Mouse (Mus musculus) midbrain, embryonic 14.5 days (tissue): ENCODE results near the gene Wipf2. TPM values are rescaled to one million over a fixed set of nuclear protein-coding genes. Genes with fewer than 3 reads are reported as not detected.
"Not testable (repeated sequence)": the region's sequence is repeated elsewhere in the genome, so short reads cannot be mapped to it uniquely, and the experiment has no call there.

Source experiments
- ATAC-seq: fragments of 200-750 bp; cut with Nextera tagmentation; 2 replicates; pipeline ENCODE4 v1.8.0; 2017; ENCODE audit warnings: moderate number of reproducible peaks, moderate library complexity; ENCODE audit not compliant: low FRiP score, low TSS enrichment
- DNase-seq: peaks from one replicate; pipeline ENCODE4 v3.0.0-alpha.2; 2015
- H3K27ac ChIP-seq: fragments of 300-500 bp; sonication (generic); replicated peaks from 2 replicates; pipeline ENCODE4 v1.5.1; 2014; ENCODE audit warnings: mild to moderate bottlenecking, low read depth, low read length, moderate library complexity
- H3K27me3 ChIP-seq: fragments of 300-500 bp; sonication (generic); 2 replicates; pipeline ENCODE4 v1.6.1; 2014; ENCODE audit warnings: low read length, control low read depth, mixed read lengths; ENCODE audit not compliant: control insufficient read depth, insufficient read depth
- H3K36me3 ChIP-seq: fragments of 300-500 bp; sonication (generic); 2 replicates; pipeline ENCODE4 v1.6.1; 2014; ENCODE audit warnings: low read length, control low read depth; ENCODE audit not compliant: control insufficient read depth, insufficient read depth
- H3K4me1 ChIP-seq: fragments of 300-500 bp; sonication (generic); 2 replicates; pipeline ENCODE4 v1.6.1; 2014; ENCODE audit warnings: mild to moderate bottlenecking, antibody characterized with exemption, low read length, control low read depth; ENCODE audit not compliant: control insufficient read depth, insufficient read depth
- H3K4me2 ChIP-seq: fragments of 300-500 bp; sonication (generic); 2 replicates; pipeline ENCODE4 v1.6.1; 2014; ENCODE audit warnings: mild to moderate bottlenecking, low read length, moderate library complexity
- H3K4me3 ChIP-seq: fragments of 300-500 bp; sonication (generic); replicated peaks from 2 replicates; pipeline ENCODE4 v1.5.1; 2014; ENCODE audit warnings: low read depth, low read length
- H3K9ac ChIP-seq: fragments of 300-500 bp; sonication (generic); replicated peaks from 2 replicates; pipeline ENCODE4 v1.6.1; 2014; ENCODE audit warnings: mild to moderate bottlenecking, low read length, moderate library complexity
- H3K9me3 ChIP-seq: fragments of 300-500 bp; sonication (generic); 2 replicates; pipeline ENCODE4 v1.6.1; 2016; ENCODE audit warnings: low read length, control low read depth, mixed read lengths; ENCODE audit not compliant: control insufficient read depth
- WGBS: fragments of 180-500 bp; shearing (Covaris S2); extraction: QIAGEN DNeasy Blood & Tissue Kit; methylation state at CpG from one replicate; pipeline ENCODE4 v1.1.7; 2014; 5-methylcytosine and 5-hydroxymethylcytosine counted together
- polyA plus RNA-seq: library from polyadenylated mRNA; unstranded; fragments of >200 nt; fragmentation: Nextera tagmentation; extraction: Ambion mirVana; gene quantifications from 2 replicates; pipeline ENCODE4 v1.2.1, GENCODE M21; 2014

Gene Wipf2
- 5.4 and 6.1 TPM in 2 replicates for polyA plus RNA-seq

DNA sequence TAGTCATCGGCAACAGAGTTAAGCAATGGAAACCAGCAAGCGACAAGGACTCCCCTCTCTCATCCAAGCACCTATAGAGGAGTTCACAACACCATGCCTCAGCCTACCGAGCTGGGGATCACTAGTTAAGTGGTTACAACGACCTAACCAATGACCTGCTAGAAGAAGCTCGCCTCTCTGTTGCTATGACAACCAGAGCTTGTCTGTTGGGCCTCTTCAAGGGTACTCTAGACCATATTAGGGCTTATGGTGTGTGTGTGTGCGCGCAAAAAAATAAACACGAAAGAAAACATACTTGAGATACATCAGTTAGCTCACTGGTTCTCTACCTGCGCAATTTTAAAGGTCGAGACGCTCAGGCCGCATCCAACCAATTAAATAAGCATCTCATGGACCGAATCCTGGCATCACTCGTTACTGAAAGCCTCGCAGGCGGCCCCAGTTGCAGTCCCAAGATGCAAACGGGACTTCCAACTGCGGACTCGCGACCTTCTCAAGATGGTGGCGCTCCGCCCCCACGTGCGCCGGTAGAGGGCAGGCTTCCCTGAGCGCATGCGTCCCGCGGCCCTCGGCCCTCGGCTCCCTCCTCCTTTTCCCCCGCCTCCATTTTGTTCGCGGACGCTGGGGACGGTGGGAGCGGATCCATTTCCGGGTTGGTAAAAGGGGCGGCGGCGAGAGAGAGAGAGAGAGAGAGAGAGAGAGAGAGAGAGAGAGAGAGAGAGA is at the start of gene Wipf2:
TSS of gene Wipf2 (plus strand) at position 611 of the 723 bp plus-strand sequence.
- Histone ChIP-seq H3K27me3 (0 out of 2 replicates have a peak, but pooled peaks cover 4% of the 10 kb centered on the region), H3K27ac (peak within 1 kb of the TSS; percentile 95), H3K9me3 (no peaks in the 10 kb centered on the region), H3K9ac (peak within 1 kb of the TSS; percentile 50), H3K4me1 (peaks cover 10% of the 10 kb centered on the region), H3K4me2 (peak within 1 kb of the TSS; percentile 73), H3K4me3 (peak within 1 kb of the TSS; percentile 61), H3K36me3 (peaks cover 5% of the 10 kb centered on the region; the same call in 1 of the 2 replicates)
- WGBS = 7% methylated on average over 41 of the region's 41 CpGs
- peak; percentile 91 for ATAC-seq
- DNase-seq = peak; percentile 99

- no peak overlapping the region for H3K4me3 ChIP-seq
- no peak overlapping the region for H3K4me2 ChIP-seq
- H3K9me3 ChIP-seq = no peaks in the 10 kb centered on the region
- peaks cover 85% of the 10 kb centered on the region for H3K36me3 ChIP-seq
- DNase-seq (no peak), ATAC-seq (no peak)
- WGBS = 100% methylated on average over 1 of the region's 1 CpGs
- no peak overlapping the region for H3K27ac ChIP-seq
- peaks cover 1% of the 10 kb centered on the region; the same call in 1 of the 2 replicates for H3K4me1 ChIP-seq
- H3K27me3 ChIP-seq = no peaks in the 10 kb centered on the region
- no peak overlapping the region for H3K9ac ChIP-seq
Measured at GRCm38 (mm10) chr11:98816706-98817239, 46.7 kb upstream of the Wipf2 start.

DNA sequence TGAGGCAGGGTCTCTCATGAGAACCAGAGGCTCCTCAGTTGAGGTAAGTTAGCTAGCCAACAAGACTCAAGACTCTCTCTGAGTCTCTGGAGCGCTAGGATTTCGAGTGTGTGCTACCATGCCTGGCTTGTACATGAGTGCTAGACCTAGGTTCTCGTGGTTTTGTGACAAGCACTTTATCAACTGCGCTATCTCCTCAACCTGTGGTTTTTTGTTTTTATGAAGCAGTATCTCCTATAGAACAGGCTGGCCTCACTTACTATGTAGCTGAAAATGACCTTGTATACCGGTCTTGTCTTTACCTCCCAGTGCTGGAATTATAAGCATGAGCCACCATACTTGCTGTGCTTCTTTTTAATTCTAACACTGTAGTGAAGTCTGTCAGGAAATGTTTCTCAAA is 42.5 kb upstream of the Wipf2 start:
- peaks cover 91% of the 10 kb centered on the region for H3K36me3 ChIP-seq
- H3K4me2 ChIP-seq = no peak overlapping the region
- DNase-seq = no peak
- H3K27ac ChIP-seq = no peak overlapping the region
- ATAC-seq = no peak
- WGBS = 98% methylated on average over 5 of the region's 5 CpGs
- H3K9me3 ChIP-seq = no peaks in the 10 kb centered on the region
- no peaks in the 10 kb centered on the region for H3K4me1 ChIP-seq
- H3K27me3 ChIP-seq = no peaks in the 10 kb centered on the region
- no peak overlapping the region for H3K4me3 ChIP-seq
- no peak overlapping the region for H3K9ac ChIP-seq

DNA sequence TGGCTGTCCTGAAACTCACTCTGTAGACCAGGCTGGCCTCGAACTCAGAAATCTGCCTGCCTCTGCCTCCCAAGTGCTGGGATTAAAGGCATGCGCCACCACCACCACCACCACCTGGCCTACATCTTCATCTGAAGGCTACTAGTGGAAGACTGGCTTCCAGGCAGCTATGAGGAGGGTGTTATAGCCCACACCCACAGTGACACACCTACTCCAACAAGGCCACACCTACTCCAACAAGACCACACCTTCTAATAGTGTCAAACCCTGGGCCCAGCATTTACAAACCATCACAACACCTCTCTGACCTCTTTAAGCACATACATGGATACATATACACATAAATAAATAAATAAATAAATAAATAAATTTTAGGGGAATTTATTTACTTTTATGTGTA is 37.4 kb upstream of the Wipf2 start:
- H3K4me1 ChIP-seq, H3K4me3 ChIP-seq, H3K27ac ChIP-seq, DNase-seq, H3K27me3 ChIP-seq, H3K9ac ChIP-seq, H3K4me2 ChIP-seq, H3K9me3 ChIP-seq, ATAC-seq: not testable (repeated sequence)
- WGBS = 100% methylated on average over 2 of the region's 2 CpGs
- peaks cover 90% of the 10 kb centered on the region for H3K36me3 ChIP-seq

- Histone ChIP-seq H3K36me3 (peaks cover 90% of the 10 kb centered on the region), H3K4me2 (no peak overlapping the region), H3K9me3 (no peaks in the 10 kb centered on the region), H3K27ac (no peak overlapping the region), H3K4me3 (no peak overlapping the region), H3K4me1 (no peaks in the 10 kb centered on the region), H3K27me3 (no peaks in the 10 kb centered on the region), H3K9ac (no peak overlapping the region)
- DNase-seq (no peak), ATAC-seq (no peak)
- WGBS = 93% methylated on average over 2 of the region's 2 CpGs
Measured at GRCm38 (mm10) chr11:98827877-98828276, 35.6 kb upstream of the Wipf2 start.

- H3K36me3 ChIP-seq = peaks cover 90% of the 10 kb centered on the region
- H3K27me3 ChIP-seq = no peaks in the 10 kb centered on the region
- 75% methylated on average over 12 of the region's 12 CpGs for WGBS
- H3K9ac ChIP-seq = no peak overlapping the region
- no peaks in the 10 kb centered on the region for H3K9me3 ChIP-seq
- ATAC-seq (no peak), DNase-seq (peak; percentile 57)
- no peaks in the 10 kb centered on the region for H3K4me1 ChIP-seq
- no peak overlapping the region for H3K27ac ChIP-seq
- no peak overlapping the region for H3K4me2 ChIP-seq
- H3K4me3 ChIP-seq = no peak overlapping the region
Measured at GRCm38 (mm10) chr11:98829091-98829775, 34.2 kb upstream of the Wipf2 start.

DNA sequence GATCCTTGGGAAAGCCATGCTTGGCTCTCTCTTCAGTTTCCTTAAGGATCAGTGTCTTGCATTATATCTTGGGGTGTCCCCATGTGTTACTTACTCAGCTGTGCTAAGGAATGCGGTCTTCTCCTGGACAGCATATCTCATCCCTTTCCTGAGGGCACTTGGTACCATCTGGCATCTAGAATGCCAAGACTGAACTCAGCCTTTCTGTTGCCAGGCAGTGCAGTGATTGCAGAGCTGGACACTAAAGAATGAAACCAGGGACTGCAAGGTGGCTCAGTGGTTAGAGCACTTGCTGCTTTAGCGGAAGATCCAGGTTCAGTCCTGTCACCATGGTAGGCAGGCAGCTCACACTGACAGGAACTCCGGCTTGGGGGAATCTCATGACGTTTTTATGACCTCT is 33.6 kb upstream of the Wipf2 start:
- no peak overlapping the region for H3K27ac ChIP-seq
- H3K9me3 ChIP-seq = no peaks in the 10 kb centered on the region
- no peak for DNase-seq
- H3K4me3 ChIP-seq = no peak overlapping the region
- peaks cover 5% of the 10 kb centered on the region; the same call in 1 of the 2 replicates for H3K4me1 ChIP-seq
- no peak overlapping the region for H3K4me2 ChIP-seq
- no peak overlapping the region for H3K9ac ChIP-seq
- ATAC-seq = no peak
- H3K36me3 ChIP-seq = peaks cover 89% of the 10 kb centered on the region
- H3K27me3 ChIP-seq = no peaks in the 10 kb centered on the region
- WGBS = 84% methylated on average over 4 of the region's 4 CpGs

- Histone ChIP-seq H3K27me3 (no peaks in the 10 kb centered on the region), H3K9me3 (no peaks in the 10 kb centered on the region), H3K4me2 (no peak overlapping the region), H3K9ac (no peak overlapping the region), H3K27ac (no peak overlapping the region), H3K4me3 (no peak overlapping the region), H3K36me3 (peaks cover 42% of the 10 kb centered on the region), H3K4me1 (peaks cover 20% of the 10 kb centered on the region)
- whole genome bisulfite sequencing = 24% methylated on average over 5 of the region's 5 CpGs
- ATAC-seq = no peak
- no peak for DNase-seq
Measured at GRCm38 (mm10) chr11:98835296-98835695, 28.1 kb upstream of the Wipf2 start.
